Mouse (Mus musculus) Muller cell, postnatal 12 days (primary cell): ENCODE data around the gene Fkbp6.

ENCODE experiments used
- DNase-seq: peaks from one replicate; pipeline ENCODE4 v3.0.0-alpha.2; 2015; ENCODE audit errors: inconsistent ontology term

The Fkbp6 gene

DNA sequence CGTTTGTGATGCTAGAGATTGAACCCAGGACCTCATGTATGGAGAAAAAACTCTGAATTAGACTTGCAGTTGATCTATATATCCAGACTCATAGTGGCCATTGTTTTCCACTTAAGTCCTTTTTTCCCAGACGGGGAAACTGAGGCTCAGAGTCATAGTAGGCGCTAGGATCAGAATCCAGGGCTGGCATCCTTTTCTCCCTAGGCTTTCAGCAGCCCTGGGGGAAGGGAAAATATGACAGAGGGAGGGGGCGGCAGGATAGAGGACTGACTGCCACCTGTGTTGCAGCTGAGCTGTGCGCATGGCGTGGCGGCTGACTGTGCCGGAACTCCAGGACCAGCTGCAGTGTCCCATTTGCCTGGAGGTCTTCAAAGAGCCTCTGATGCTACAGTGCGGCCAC lies 3.2 kb upstream of the Fkbp6 start, which contains the start of gene Trim50:
Gene Trim50 (plus strand): TSS at position 301 of the 400 bp plus-strand sequence.
- DNase-seq = no peak

DNA sequence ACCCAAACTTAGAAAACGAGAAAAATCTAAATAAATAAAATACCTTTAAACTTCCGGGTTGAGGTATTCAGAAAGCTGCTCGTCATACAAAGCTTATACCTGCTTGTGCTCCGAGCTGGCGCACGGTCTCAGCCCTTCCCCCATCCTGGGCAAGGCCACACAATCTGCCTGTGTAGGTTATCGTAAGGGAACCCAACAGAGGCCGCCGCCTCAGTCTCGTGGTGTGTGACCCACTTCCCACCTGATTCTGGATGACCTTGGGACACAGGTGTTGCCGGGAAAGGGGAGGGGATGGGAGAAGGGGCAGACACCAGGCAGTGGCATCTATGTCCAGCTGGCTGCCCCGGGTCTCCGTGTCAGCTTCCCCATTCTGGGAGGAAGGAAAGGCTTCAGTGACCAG lies 1.8 kb upstream of the Fkbp6 start:
- no peak for DNase-seq

DNA sequence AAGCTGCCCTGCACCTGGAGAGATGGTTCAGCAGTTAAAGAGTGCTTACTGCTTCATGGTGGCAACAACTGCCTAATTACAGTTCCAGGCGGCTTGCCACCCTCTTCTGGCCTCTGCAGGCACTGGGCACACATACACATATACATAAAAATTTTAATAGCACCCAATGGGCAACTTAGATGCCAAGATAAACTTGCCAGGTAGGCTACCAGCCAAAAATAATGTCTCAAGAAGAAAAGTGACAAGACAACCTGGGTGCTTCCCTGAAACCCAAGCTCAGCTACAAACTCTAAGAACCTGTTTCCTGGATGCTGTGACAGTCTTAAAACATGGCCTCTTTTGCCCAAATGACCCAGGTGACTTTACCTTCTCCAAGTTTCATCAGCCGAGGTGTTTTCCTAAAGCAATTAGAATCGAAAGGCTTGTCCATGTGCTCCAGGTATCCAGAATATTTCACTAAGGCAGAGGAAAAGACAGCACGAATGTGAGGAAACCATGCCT lies 2.3 kb downstream of the Fkbp6 start:
- no peak for DNase-seq

DNA sequence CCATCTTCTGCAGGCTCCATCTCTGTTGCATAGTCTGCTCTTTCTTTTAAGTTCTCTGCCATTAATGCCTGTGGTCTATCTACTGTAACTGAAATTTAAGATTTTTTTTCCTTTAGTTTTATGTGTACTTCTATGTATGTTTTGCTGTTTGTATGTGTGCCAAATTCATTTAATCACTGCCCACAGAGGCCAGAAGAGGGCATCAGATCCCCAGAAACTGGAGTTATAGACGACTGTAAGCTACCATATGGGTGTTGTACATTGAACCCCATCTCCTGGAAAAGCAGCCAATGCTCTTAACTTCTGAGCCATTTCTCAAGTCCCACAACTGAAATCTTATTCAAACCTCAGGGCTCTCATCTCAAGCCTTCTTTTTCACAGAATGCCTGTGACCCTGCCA lies 3.4 kb downstream of the Fkbp6 start:
- DNase-seq = no peak

DNA sequence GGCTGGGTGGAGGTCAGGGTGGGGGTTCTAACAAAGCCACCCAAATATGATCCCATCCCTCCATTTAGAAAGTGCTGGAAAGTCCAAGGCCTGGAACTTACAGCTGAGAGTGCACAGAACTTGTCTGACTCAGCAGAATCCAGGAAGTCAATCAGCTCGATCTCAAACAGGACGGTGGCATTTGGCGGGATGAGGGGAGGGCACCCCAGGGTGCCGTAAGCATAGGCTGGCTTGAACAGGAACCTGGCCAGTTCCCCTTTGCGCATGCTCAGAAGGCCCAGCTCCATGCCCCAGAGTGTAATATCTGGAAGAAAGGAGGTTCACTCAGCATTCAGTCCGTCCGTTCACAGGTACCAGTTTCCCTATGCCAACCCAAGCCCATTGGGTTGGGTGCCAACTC lies 3.9 kb downstream of the Fkbp6 start:
- DNase-seq = no peak

DNA sequence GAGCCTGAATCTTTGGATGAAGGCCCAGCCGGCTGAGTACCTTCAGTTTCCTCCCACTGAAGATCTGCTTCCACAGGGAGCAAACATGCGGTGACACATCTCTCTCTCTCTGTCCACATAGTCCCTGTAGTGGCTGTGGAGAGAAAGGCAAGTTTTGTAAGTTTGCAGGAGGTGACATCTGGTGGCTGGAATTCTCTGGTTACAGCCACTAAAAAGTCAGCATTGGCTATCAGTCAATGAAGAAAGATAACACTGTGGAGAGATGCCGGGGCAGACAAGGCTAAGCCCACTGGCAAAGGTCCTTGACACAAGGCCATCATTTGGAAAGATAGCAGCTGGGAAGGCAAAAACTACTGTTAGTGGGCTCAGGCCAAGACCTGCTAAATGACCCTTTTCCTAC lies 12.3 kb downstream of the Fkbp6 start:
- peak; percentile 7 for DNase-seq

DNA sequence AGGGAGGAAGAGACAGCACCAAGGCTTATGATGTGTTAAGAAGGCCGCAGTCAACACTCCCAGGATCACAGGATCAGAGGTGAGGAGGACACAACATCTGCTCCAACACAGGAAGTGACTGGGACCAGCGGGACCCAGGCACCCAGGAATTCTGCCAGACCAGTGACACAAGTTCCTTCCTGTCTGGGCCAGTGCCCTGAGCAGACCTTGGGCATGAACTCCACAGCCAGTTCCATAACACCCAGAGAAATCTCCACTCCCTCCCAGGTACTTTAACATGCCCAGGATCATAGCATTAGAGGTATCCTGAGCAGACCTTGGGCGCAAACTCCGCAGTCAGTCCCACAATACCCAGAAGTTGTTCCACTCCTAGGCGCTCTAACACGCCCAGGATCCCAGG lies 18.7 kb downstream of the Fkbp6 start:
- DNase-seq = no peak

DNA sequence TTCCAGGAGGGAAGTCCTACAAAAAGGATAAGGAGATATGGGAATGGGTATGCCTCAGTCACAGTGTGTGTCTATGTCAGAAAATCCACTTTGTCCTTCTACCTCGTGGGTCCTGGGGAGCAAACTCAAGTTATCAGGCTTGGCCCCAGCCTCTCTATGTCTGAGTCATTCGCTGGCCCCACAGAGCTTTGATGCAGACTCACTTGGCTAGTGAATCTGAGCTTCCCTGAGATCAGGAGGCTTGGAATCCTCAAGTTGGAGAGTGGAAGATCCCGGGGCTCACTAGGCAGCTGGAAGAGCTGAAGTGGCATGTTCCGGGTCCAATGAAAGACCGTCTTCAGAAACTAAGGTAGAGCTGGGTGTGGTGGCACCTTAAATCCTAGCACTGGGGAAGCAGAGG lies 19.6 kb downstream of the Fkbp6 start:
- DNase-seq = no peak

DNA sequence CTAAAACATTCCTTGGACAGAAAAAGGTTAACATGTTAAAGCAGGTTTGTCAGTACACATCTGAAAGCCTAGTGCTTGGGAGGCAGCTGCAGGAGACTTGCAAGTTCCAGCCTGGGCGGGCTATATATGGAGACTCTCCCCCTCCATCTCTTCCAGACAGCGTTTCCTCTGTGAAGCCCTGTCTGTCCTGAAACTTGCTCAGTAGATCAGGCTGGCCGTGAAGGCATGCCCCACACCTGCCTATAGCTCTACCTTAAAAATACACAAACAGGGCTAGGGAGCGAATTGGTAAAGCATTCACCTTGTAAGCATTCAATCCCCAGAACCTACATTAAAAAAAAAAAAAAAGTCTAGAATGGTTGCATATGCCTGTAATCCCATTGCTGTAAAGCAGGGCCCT lies 20.4 kb downstream of the Fkbp6 start:
- DNase-seq = no peak

DNA sequence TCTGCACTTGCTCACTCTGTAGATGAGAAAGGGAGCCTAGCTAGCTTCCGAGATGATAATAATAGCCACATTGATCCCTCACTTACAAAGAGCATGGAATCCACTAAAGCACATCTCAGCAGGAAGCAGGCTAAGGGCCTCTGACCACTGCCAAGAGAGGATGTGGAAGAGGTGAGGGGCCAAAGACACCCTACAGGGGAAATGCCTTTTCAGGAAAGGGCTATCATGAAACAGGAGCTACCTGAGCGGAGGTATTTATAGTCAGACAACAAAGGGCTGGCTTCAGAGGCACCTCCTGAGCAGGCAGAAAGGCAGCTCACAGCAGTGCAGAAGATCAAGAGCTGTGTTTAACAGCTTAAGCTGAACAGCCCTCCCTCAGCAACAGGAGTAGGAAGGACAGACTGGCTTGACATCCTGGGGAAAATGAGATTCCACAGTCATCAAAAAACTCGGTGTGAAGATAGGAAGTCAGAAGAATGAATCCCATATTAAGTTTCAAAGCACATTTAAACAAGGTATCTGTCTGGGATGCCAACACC lies 23.7 kb downstream of the Fkbp6 start:
- no peak for DNase-seq

DNA sequence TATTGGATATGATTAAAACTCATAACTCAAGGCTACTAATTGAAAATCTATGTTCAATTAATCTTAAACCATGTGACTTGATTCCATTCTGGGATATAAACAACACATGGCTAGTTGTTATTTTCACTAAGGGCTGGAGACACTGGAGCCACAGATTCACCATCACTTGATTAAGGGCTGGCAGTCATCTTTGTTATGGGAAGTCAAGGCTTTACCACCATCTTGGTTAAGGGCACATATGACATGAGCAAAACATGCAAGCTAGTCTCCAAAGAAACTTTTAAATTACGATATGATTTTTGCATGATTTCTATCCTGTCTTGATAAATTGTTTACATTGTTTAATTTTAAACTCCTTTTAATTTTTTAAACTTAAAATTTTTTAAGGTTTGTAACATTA lies 27.6 kb downstream of the Fkbp6 start:
- DNase-seq = no peak

DNA sequence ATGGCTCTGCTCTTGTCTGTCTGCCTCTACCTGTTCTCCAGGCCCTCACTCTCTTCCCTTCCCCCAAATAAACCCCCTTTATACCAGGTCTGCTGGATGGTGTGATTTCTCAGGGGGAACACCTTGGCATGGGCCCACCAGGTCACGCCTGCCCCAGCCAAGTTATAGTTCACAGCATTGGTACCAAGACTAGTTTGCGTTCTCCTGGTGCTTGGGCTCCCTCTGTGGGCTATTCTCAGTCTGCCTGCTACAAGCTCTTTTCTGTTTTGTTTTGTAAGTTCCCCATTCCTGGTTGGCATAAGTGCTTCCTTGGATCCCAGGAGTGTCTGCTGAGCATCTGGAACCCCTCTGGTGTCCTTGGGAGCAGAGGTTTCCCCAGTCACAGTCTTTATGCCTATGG lies 30.0 kb downstream of the Fkbp6 start:
- DNase-seq = no peak

DNA sequence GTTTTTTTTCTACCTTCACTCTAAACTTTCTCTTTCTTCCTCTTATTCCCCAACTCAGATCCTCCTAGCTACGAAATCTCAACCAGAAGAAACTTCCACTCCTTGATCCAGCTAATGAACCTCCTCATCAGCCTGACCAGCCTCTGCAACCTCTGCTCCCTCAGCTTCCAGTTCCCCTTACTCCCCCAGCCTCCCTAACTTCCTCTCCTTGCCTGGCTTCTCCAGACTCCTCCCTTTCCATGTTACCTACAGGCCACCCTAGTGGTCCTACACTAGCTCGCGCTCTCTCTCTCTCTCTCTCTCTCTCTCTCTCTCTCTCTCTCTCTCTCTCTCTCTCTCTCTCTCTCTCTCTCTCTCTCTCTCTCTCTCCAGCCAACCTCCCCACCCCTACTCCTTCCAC lies 33.7 kb downstream of the Fkbp6 start:
- no peak for DNase-seq

DNA sequence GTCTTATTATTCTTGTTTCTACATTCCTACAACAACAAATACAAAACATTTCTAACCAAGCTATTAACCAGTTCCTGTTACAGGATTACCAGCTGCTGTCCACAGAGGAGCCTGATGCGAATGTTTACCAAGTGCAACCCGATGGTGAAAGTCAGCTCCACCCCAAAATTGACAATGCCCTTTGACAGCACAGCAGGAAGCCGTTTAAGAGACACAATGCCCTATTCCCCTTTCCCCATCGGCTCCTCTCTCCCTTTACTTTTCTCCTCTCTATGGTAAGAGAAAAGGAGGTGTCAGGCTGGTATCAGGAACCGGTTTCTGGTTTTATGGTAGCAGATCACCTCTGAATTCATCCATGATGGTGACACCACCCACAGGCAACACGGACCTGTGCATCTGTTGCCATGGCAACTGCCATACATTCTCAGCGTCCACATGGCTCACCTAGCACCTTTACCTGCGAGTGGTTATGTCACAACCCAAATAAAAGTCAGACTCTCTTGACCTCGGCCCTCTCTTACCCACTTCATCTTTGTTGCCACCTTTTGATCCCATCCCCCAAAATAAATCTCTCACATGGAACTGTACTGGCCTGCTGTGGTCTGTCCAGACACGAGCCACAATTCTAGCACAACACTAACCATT lies 43.4 kb downstream of the Fkbp6 start:
- no peak for DNase-seq

DNA sequence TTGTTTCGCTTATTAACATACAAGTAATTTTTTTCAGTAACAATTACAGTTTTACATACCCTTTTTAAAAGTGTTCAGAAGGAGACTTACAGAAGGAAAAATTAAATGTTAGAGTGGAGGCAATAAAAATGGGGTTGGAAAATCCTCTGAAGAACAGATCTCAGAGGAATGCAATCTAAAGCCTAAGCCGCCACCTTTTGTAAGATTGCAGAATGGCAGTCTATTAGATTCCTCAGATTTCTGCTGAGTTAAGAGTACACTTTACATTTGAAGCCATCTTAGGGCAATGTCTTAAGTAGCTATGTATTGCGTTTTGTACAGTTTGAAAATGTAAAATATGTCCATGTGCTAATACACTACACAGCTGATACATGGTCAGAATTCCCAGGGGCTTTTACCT lies 47.4 kb downstream of the Fkbp6 start:
- DNase-seq = no peak

DNA sequence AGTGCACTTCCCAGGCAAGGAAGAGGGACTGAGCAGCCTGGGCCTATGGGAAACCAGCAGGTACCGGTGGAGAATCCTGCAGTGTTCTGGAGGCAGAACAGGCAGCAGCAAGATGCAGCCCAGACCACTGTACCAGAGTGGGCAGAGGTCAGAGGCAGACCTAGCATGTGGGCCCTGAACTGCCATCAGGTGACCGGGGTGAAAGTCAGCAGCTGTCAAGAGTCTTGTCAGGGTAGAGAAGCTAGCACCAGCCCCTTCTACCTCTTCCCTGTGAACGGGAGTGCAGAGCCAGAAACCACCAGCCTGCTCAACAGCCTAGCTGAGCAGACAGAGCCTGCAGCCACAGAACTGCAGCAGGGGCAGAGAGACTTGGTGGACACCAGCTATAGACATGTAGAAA lies 47.9 kb downstream of the Fkbp6 start:
- no peak for DNase-seq

DNA sequence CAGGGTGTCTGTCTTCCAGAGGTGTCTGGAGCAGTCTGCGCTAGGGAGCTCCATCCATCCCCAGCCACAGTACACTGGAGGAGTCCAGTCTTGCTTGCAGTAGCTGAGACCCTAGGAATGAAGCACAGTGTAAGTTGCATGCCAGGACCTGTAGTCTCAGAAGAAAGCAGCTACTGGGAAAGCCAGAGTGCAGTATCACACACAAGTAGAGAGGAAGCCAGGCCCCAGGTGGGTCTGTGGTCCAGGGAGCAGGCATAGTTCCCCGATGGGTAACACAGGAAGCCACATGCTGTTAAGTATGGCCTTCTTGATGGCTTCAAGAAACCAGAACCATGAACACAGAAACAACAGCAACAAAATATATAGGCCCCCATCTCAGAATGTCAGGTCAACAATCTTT lies 57.8 kb downstream of the Fkbp6 start:
- DNase-seq = no peak

DNA sequence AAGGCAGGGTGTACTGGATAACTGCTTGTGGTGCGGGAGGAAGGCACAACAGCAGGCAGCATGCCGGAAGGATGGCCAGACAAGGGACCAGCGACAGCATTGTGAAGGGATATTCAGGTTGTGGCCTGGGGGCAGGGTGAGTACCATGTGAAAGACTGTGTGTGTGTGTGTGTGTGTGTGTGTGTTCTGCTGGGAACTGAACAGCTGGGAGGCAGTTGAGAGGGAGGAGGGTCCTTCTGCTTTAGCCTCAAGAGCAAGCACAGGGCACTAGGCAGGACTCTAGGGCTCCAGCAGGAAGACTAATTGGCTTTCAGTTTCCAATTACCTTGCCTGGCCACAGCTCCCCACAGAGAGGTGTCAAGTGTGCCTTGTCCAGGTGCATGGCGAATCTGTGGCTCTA lies 58.7 kb downstream of the Fkbp6 start:
- DNase-seq = no peak

DNA sequence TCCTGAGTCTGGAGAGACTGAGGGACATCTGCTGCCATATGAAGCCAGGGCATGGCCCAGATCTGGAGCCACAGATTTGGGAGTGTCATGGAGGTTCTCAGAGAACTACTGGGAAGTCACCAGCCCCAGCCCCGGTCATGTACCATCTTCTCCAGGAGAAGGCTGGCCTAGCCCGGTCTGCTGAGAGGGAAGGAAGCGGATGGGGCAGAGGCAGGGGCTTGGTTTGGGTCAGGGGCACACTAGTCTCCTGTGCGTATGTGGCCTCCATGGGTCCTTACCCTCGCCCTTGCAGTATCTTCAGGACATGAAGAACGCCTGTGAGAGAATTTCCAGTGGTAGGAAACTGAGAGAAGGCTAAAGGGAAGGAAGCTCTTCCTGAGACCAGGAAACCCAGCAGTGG lies 59.1 kb downstream of the Fkbp6 start:
- DNase-seq = no peak

DNA sequence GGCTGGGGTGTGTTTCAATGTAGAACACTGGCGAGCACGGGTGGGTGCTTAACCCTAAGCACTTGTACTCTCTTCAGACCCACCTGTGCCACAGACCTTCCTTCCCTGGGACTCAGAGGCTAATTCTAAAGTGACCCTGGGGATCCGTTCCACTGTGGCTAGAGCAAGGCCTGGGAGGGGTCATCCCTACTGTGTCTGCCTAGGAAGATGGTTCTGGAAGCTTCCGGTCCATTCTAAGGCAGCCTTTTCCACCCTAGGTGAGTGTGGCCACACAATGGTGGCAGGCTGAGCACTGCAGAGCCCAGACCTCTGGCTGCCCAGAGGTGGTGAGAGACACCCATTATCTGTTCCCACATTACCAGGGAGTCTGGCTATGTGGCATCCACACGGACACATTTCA lies 62.9 kb downstream of the Fkbp6 start:
- no peak for DNase-seq

DNA sequence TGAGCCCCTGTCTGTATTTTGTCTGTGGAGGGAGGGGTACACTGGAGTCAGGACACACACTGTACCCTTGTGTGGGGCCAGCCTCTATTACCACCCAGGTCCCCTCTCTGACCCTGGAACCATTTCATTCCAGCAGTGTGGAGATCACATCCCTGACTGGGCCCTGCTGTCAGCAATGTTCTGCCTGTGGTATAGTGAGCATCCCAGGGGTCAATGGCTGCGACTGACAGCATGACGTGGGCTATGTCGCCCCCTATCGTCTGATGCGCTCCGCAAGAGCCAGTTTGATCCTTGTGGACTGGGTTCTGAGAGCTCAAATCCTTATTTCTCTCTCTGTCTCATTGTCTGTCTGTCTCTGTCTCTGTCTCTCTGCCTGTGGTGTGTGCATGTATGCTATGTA lies 63.7 kb downstream of the Fkbp6 start:
- DNase-seq = peak; percentile 50

DNA sequence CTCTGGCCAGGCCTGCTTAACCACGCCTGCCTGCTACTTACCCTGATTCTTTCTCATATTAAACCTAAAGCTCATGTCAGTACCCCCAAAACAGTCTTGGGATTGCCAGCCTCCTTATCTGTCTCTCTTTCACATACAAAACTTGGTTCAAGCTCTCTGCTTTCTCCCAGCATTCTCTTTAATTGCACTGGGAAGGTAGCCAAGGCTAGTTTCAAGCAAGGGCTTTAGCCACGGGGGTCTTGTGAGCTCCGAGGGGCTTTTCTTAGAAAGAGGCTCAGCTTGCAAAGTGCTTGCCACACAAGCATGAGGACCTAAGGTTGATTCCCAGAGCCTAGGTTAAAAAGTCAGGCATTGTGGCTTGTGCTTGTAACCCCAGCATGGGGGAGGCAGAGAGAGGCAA lies 64.6 kb downstream of the Fkbp6 start:
- DNase-seq = no peak

DNA sequence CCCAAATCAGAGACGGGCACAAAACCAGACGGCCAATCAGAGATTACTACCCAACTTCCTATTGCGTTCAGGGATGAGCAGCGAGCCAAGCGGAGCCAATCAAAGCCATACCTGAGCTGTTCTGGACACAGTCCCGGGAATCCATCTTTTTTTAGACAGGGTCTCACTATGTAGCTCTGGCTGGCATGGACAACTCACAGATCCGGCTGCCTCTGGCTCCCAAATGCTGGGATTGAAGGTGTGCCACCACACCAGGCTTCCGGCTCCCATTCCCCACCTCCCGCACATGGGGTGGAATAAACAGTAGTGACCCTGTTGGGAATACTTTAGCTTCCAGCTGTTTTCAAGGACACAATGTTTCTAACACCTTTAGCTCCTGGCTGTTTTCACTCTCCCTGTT lies 69.6 kb downstream of the Fkbp6 start:
- DNase-seq = no peak

DNA sequence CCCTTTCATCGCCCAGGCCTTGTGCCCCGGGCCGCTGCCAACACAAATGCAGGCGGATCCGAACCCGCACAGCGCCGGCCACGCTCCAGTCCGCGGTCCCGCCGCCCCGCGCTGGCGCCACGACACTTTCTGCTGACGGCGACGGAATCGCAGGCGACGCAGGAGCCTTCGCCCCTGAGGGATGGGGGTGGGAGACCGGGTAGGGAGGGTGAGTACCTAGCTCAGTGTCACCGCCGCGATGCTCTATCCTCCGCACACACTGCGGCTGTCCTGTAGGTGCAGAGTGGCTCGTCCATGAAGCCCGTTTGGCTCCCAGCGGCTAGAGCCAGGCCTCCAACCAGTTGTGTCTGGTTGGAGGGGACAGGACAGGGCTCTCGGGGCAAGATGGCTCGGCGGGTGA lies 73.2 kb downstream of the Fkbp6 start:
- no peak for DNase-seq
